Mouse (Mus musculus) stomach, embryonic 16.5 days (tissue): ENCODE data around the gene Iah1. TPM values are rescaled to one million over a fixed set of nuclear protein-coding genes. Genes with fewer than 3 reads are reported as not detected.

Experiments
- ATAC-seq: fragments of 200-750 bp; cut with Nextera tagmentation; 2 replicates; pipeline ENCODE4 v1.8.0; 2017; ENCODE audit warnings: moderate number of reproducible peaks, moderate TSS enrichment; ENCODE audit not compliant: insufficient read depth, low FRiP score
- H3K27ac ChIP-seq: fragments of 300-500 bp; sonication (generic); 2 replicates; pipeline ENCODE4 v1.5.1; 2014; ENCODE audit warnings: low read length
- H3K27me3 ChIP-seq: fragments of 300-500 bp; sonication (generic); 2 replicates; pipeline ENCODE4 v1.6.1; 2014; ENCODE audit warnings: low read length, control low read depth, mixed read lengths; ENCODE audit not compliant: control insufficient read depth, insufficient read depth
- H3K36me3 ChIP-seq: fragments of 300-500 bp; sonication (generic); 2 replicates; pipeline ENCODE4 v1.6.1; 2014; ENCODE audit warnings: low read length; ENCODE audit not compliant: control insufficient read depth, insufficient read depth
- H3K4me1 ChIP-seq: fragments of 300-500 bp; sonication (generic); 2 replicates; pipeline ENCODE4 v1.6.1; 2014; ENCODE audit warnings: low read length, control low read depth, mixed read lengths; ENCODE audit not compliant: control insufficient read depth, insufficient read depth
- H3K4me2 ChIP-seq: fragments of 300-500 bp; sonication (generic); 2 replicates; pipeline ENCODE4 v1.6.1; 2014; ENCODE audit warnings: low read depth, low read length, mixed read lengths
- H3K4me3 ChIP-seq: fragments of 300-500 bp; sonication (generic); replicated peaks from 2 replicates; pipeline ENCODE4 v1.5.1; 2014; ENCODE audit warnings: mild to moderate bottlenecking, low read length
- H3K9ac ChIP-seq: fragments of 300-500 bp; sonication (generic); 2 replicates; pipeline ENCODE4 v1.6.1; 2014; ENCODE audit warnings: low read length
- H3K9me3 ChIP-seq: fragments of 300-500 bp; sonication (generic); replicated peaks from 2 replicates; pipeline ENCODE4 v1.6.1; 2016; ENCODE audit warnings: low read length, control low read depth; ENCODE audit not compliant: control insufficient read depth
- WGBS: fragments of 180-500 bp; shearing (Covaris S2); extraction: QIAGEN DNeasy Blood & Tissue Kit; methylation state at CpG from one replicate; pipeline ENCODE4 v1.1.7; 2014; 5-methylcytosine and 5-hydroxymethylcytosine counted together
- polyA plus RNA-seq: library from polyadenylated mRNA; unstranded; fragments of >200 nt; fragmentation: Nextera tagmentation; extraction: Ambion mirVana; gene quantifications from 2 replicates; pipeline ENCODE4 v1.2.1, GENCODE M21; 2015

Iah1 gene
- polyA plus RNA-seq = 46.6 and 55.7 TPM in 2 replicates

GRCm38 (mm10) chr12:21315923-21316868 is at the start of gene Iah1:
TSS of gene Iah1 (plus strand) at chr12:21316389.
- H3K36me3 ChIP-seq = 0 out of 2 replicates have a peak, but pooled peaks cover 8% of the 10 kb centered on the region
- peaks cover 9% of the 10 kb centered on the region for H3K4me1 ChIP-seq
- no peaks in the 10 kb centered on the region for H3K27me3 ChIP-seq
- WGBS = 2% methylated on average over 59 of the region's 59 CpGs
- H3K9me3 ChIP-seq = no peaks in the 10 kb centered on the region
- H3K4me3 ChIP-seq = peak within 1 kb of the TSS; percentile 85
- H3K9ac ChIP-seq = peak within 1 kb of the TSS; percentile 86
- peak within 1 kb of the TSS; percentile 82 for H3K4me2 ChIP-seq
- peak within 1 kb of the TSS; percentile 87 for H3K27ac ChIP-seq
- peak; percentile 96 for ATAC-seq

GRCm38 (mm10) chr12:21266784-21267098 is 49.4 kb upstream of the Iah1 start:
- ATAC-seq = no peak
- Histone ChIP-seq H3K27ac (no peak overlapping the region), H3K36me3 (peaks cover 14% of the 10 kb centered on the region), H3K4me3 (no peak overlapping the region), H3K4me2 (no peak overlapping the region), H3K4me1 (0 out of 2 replicates have a peak, but pooled peaks cover 8% of the 10 kb centered on the region), H3K9me3 (no peaks in the 10 kb centered on the region), H3K27me3 (no peaks in the 10 kb centered on the region), H3K9ac (no peak overlapping the region)
- WGBS = 83% methylated on average over 2 of the region's 2 CpGs

- H3K4me2 ChIP-seq = no peak overlapping the region
- peaks cover 16% of the 10 kb centered on the region for H3K36me3 ChIP-seq
- no peak overlapping the region for H3K27ac ChIP-seq
- no peaks in the 10 kb centered on the region for H3K9me3 ChIP-seq
- H3K4me3 ChIP-seq = no peak overlapping the region
- ATAC-seq = no peak
- 85% methylated on average over 8 of the region's 8 CpGs for WGBS
- H3K9ac ChIP-seq = no peak overlapping the region
- H3K27me3 ChIP-seq = no peaks in the 10 kb centered on the region
- H3K4me1 ChIP-seq = 0 out of 2 replicates have a peak, but pooled peaks cover 8% of the 10 kb centered on the region
These were observed 48.0 kb upstream of the Iah1 start for GRCm38 (mm10) chr12:21268083-21268616.

- H3K4me1 ChIP-seq = no peaks in the 10 kb centered on the region
- H3K36me3 ChIP-seq = peaks cover 18% of the 10 kb centered on the region
- no peaks in the 10 kb centered on the region for H3K9me3 ChIP-seq
- no peak overlapping the region for H3K4me3 ChIP-seq
- H3K27me3 ChIP-seq = no peaks in the 10 kb centered on the region
- no peak overlapping the region for H3K4me2 ChIP-seq
- no peak overlapping the region for H3K9ac ChIP-seq
- 80% methylated on average over 7 of the region's 7 CpGs for WGBS
- H3K27ac ChIP-seq = no peak overlapping the region
- ATAC-seq = no peak
These were observed 41.7 kb upstream of the Iah1 start for GRCm38 (mm10) chr12:21274446-21274845.

DNA sequence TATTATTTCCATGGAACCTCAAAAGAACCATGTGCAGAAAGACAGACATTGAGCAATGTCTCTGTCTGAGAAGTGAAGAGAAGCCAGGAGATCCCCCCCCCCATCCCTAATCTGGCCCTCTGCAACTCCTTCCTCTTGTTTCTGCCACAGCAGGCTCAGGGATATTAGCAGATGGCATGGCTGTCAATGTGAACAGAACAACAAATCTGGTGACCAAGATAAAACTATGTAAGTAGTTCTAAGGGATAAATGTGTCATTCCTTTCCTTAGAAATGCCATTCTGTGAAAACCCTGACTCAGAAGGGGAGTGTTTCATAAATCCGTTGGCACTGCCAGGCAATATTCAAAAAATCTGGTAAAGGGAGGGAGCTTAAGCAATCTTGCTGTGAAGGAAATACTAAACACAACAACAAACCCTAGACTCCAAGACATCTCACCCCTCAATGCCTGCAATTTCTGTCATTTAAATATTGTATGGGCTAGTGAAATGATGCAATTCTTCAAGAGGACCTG is 38.8 kb upstream of the Iah1 start:
- Histone ChIP-seq H3K4me2 (no peak overlapping the region), H3K4me1 (no peaks in the 10 kb centered on the region), H3K9ac (no peak overlapping the region), H3K4me3 (no peak overlapping the region), H3K36me3 (peaks cover 2% of the 10 kb centered on the region; the same call in 1 of the 2 replicates), H3K9me3 (no peaks in the 10 kb centered on the region), H3K27ac (no peak overlapping the region), H3K27me3 (no peaks in the 10 kb centered on the region)
- 84% methylated on average over 1 of the region's 1 CpGs for WGBS
- ATAC-seq = no peak

DNA sequence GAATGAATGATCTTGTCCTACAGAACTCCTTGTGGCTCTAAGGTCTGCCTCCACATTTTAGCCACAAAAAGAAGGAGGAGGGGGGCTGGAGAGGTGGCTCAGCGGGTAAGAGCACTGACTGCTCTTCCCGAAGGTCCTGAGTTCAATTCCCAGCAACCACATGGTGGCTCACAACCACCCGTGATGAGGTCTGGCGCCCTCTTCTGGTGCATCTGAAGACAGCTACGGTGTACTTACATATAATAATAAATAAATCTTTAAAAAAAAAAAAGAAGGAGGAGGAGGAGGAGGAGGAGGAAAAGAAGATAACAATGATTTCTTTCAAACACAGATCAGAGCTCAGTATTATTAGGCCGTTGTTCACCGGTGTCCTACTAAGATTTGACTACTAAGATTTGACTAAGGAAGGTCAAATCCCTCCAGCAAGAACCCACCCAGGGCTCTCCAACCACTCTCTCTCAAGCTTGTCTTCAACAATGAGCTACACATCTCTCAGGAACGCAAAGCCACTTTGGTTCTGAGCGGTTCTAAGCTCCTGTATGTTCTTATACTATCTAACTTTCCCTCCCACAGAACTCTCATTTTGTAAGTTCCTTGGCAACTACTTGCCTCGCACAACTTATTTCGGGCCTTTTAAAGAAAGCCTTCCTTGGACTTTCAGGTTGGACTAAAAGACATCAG is 31.3 kb upstream of the Iah1 start, which contains the start of gene Cpsf3:
Cpsf3 (plus strand) TSS at position 631 of the 681 bp plus-strand sequence.
- H3K4me2 ChIP-seq = peak within 1 kb of the TSS; percentile 89
- H3K27ac ChIP-seq = peak within 1 kb of the TSS; percentile 95
- ATAC-seq = no peak
- H3K4me1 ChIP-seq = peaks cover 16% of the 10 kb centered on the region
- WGBS = 48% methylated on average over 11 of the region's 11 CpGs
- H3K9me3 ChIP-seq = no peaks in the 10 kb centered on the region
- peak within 1 kb of the TSS; percentile 97 for H3K4me3 ChIP-seq
- no peaks in the 10 kb centered on the region for H3K27me3 ChIP-seq
- H3K9ac ChIP-seq = peak within 1 kb of the TSS; percentile 97
- no peaks in the 10 kb centered on the region for H3K36me3 ChIP-seq

DNA sequence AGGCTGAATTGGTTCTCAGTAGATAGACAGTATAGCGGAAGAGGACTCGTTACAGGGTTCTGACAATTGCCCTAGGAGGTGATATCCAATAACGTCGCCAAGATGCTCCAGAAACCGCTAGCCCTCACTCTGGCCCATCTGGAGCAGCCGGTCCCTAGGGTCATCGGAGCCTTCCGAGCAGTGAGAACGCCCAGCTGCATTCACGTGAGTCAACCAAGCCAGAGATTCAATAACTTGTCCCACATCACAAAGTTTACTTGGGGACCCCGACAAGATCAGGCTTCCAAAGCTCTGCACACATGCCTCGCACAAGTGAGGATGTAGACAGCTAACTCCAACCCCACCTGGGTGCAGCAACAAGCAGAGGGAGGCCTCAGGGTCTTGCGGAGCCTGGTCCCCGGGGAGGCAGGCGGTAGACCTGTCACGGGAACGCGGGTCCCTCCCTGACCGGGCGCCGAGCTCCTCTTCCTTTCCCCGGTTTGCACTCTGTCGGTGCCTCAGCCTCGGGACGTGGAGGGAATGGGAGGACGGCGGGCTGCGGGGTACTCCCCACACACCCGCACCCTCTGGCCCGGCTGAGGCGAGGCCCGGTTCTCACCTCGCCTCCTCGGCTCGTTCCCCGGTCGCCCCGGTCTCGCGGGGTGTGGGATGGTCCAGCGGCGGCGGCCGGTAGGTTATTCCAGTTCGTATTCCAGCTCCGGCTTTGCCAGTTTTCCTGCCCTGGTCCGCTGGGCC is 30.5 kb upstream of the Iah1 start:
- WGBS = under 1% methylated on average over 47 of the region's 47 CpGs
- Histone ChIP-seq H3K36me3 (no peaks in the 10 kb centered on the region), H3K9ac (peak overlapping the region; percentile 91), H3K4me1 (peaks cover 16% of the 10 kb centered on the region), H3K9me3 (no peaks in the 10 kb centered on the region), H3K4me2 (peak overlapping the region; percentile 89), H3K4me3 (peak overlapping the region; percentile 97), H3K27me3 (no peaks in the 10 kb centered on the region), H3K27ac (peak overlapping the region; percentile 67)
- ATAC-seq = peak; percentile 80

- H3K4me1 ChIP-seq = peaks cover 16% of the 10 kb centered on the region
- H3K36me3 ChIP-seq = no peaks in the 10 kb centered on the region
- H3K27me3 ChIP-seq = no peaks in the 10 kb centered on the region
- WGBS = under 1% methylated on average over 28 of the region's 28 CpGs
- no peaks in the 10 kb centered on the region for H3K9me3 ChIP-seq
- ATAC-seq = peak; percentile 96
- peak within 1 kb of the TSS; percentile 95 for H3K27ac ChIP-seq
- H3K9ac ChIP-seq = peak within 1 kb of the TSS; percentile 97
- H3K4me2 ChIP-seq = peak within 1 kb of the TSS; percentile 89
- H3K4me3 ChIP-seq = peak within 1 kb of the TSS; percentile 97
These were observed 30.0 kb upstream of the Iah1 start, which contains the start of gene Itgb1bp1 for GRCm38 (mm10) chr12:21286243-21286622. TSS of gene Itgb1bp1 (minus strand) at chr12:21286284.
